Mouse (Mus musculus) thymus, adult 2 months (tissue): ENCODE measurements around the gene Chmp3.

Experiments used
- CTCF ChIP-seq: fragments of 200-500 bp; IDR thresholded peaks from 2 replicates; pipeline ENCODE4 v1.5.1; 2012; ENCODE audit warnings: mild to moderate bottlenecking, control low read depth, low read length, moderate library complexity, borderline replicate concordance; ENCODE audit not compliant: control insufficient read depth, poor library complexity, insufficient read depth; ENCODE audit errors: extremely low read depth
- POLR2A ChIP-seq: fragments of 200-500 bp; IDR thresholded peaks from 2 replicates; pipeline ENCODE4 v1.6.1; 2012; ENCODE audit warnings: mild to moderate bottlenecking, low read length, control low read depth, moderate library complexity; ENCODE audit not compliant: control insufficient read depth, poor library complexity, insufficient read depth; ENCODE audit errors: extremely low read depth

DNA sequence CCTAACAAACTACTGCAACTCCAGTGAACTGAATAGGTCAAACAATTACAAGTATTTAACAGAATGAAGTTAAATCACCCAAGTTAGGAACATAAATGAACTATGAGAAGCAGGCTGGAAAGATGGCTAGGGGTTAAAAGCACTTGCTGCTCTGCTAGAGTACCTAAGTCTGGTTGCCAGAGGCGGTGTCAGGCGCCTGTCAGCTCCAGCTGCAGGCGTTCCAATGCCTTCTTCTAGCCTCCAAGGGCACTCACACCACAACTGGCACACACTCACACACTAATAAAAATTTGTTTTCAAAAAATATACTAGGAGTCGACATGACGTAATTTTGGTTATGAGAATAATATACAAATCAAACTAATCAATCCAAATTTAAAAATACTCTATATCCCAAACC, 78.0 kb downstream of the Chmp3 start:
- no peak for TF ChIP-seq CTCF
- no peak for TF ChIP-seq POLR2A
